Mouse (Mus musculus): ENCODE measurements around the gene Ripor1.

DNA sequence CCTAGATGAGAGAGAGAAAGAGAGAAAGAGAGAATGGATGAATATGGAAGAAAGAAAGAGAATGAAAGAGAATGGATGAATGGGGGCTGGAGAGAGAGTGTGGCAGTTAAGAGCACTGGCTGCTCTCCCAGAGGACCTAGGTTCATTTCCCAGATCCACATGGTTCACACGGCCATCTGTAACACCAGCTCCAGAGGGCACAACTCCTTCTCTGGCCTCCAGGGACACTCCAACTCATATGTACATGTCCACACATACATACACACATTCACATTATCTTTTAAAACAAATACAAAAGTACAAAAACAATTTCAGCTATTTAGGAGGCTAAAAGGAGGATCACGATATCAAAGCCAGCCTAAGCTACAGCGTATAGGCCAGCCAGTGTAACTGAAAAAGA lies 42.2 kb upstream of the Ripor1 start:
- TF ChIP-seq CTCF (IDR thresholded peaks at IDR 0.05; ENCODE audit: insufficient read depth, low read depth, low read length) = no peak
- no peak for TF ChIP-seq POLR2A (IDR thresholded peaks at IDR 0.05; ENCODE audit: insufficient read depth, low read depth, low read length)
